In genomic region chr6:117114859-117115258, GRCm38 (mm10) we compare ENCODE assay signal across 24 mouse cellular contexts. TPM values are rescaled to one million over a fixed set of nuclear protein-coding genes. Genes with fewer than 3 reads are reported as not detected.
DNase-seq lines count a peak whose midpoint lies in the region; ATAC-seq and TF ChIP-seq lines count a peak whose summit lies in the region.
"Had no signal": no experiment of that assay in that cellular context is flagged by ENCODE, and none has a peak within 500 bp of the region (broad histone marks: within the 10 kb centered on the region; RNA-seq: fewer than 3 reads in every experiment).

No protein-coding gene starts in this region.

- no peak overlapping the region for H3K4me3 ChIP-seq in hindbrain, embryonic 15.5 days
- no peak overlapping the region for H3K4me3 ChIP-seq in hindbrain, embryonic 11.5 days (ENCODE audit: low read depth, low read length)
- H3K4me3 ChIP-seq in neural tube, embryonic 14.5 days (ENCODE audit: low read depth, low read length) = no peak overlapping the region
- H3K4me3 ChIP-seq in thymus, adult 2 months (ENCODE audit: control insufficient read depth, insufficient read depth, low read length) = no peak overlapping the region
- H3K4me3 ChIP-seq: forebrain, embryonic 10.5 days; lung, embryonic 15.5 days; midbrain, embryonic 10.5 days; myocyte had no signal

- no peaks in the 10 kb centered on the region for H3K27me3 ChIP-seq in hindbrain, embryonic 15.5 days
- no peaks in the 10 kb centered on the region for H3K27me3 ChIP-seq in hindbrain, embryonic 11.5 days (ENCODE audit: control insufficient read depth, insufficient read depth, low read length)
- no peaks in the 10 kb centered on the region for H3K27me3 ChIP-seq in neural tube, embryonic 14.5 days (ENCODE audit: control insufficient read depth, insufficient read depth, low read length)
- no peaks in the 10 kb centered on the region for H3K27me3 ChIP-seq in thymus, adult 2 months (ENCODE audit: control insufficient read depth, insufficient read depth, low read length)
- H3K27me3 ChIP-seq: lung, embryonic 15.5 days had no signal

- no peak overlapping the region for H3K9ac ChIP-seq in hindbrain, embryonic 15.5 days
- H3K9ac ChIP-seq in hindbrain, embryonic 11.5 days (ENCODE audit: low read depth, low read length) = no peak overlapping the region
- H3K9ac ChIP-seq in neural tube, embryonic 14.5 days (replicated peaks; ENCODE audit: low read depth, low read length) = no peak overlapping the region
- H3K9ac ChIP-seq: forebrain, postnatal 0 days; lung, embryonic 15.5 days had no signal

- no peak for DNase-seq in hindbrain, embryonic 11.5 days (ENCODE audit: low spot score)
- DNase-seq in brain, embryonic 14.5 days (ENCODE audit: low read depth) = peak; percentile 24
- peak; percentile 33 for DNase-seq in forelimb bud, embryonic 11.5 days (ENCODE audit: low read depth, low spot score)
- no peak for DNase-seq in thymus, adult 2 months
- DNase-seq: adrenal gland, postnatal 36 days; B cell, adult 2 months; cerebellum, adult 8-10 months; cerebellum, postnatal 25 days; forebrain, postnatal 0 days; gastrocnemius, postnatal 10 days; heart, postnatal 14 days; kidney, adult 9 months; kidney, postnatal 10 days; layer of hippocampus, postnatal 36 days; left cerebral cortex, postnatal 4 days; right cerebral cortex, postnatal 4 days had no signal

- no peak overlapping the region for H3K4me2 ChIP-seq in hindbrain, embryonic 15.5 days
- H3K4me2 ChIP-seq in hindbrain, embryonic 11.5 days (replicated peaks; ENCODE audit: low read depth, low read length) = no peak overlapping the region
- H3K4me2 ChIP-seq in neural tube, embryonic 14.5 days (ENCODE audit: low read depth, low read length) = no peak overlapping the region
- H3K4me2 ChIP-seq: liver, embryonic 11.5 days; lung, embryonic 15.5 days had no signal

- H3K4me1 ChIP-seq in hindbrain, embryonic 15.5 days (replicated peaks) = no peaks in the 10 kb centered on the region; the same call in 1 of the 2 replicates
- no peaks in the 10 kb centered on the region for H3K4me1 ChIP-seq in hindbrain, embryonic 11.5 days (replicated peaks; ENCODE audit: control insufficient read depth, insufficient read depth, low read length)
- no peaks in the 10 kb centered on the region for H3K4me1 ChIP-seq in neural tube, embryonic 14.5 days (ENCODE audit: control insufficient read depth, insufficient read depth, low read length)
- no peaks in the 10 kb centered on the region for H3K4me1 ChIP-seq in thymus, adult 2 months (replicated peaks; ENCODE audit: control insufficient read depth, insufficient read depth, low read length)
- H3K4me1 ChIP-seq: lung, embryonic 15.5 days had no signal

- ATAC-seq in hindbrain, embryonic 15.5 days (ENCODE audit: low FRiP score, low read depth) = peak; percentile 48; the same call in 1 of the 2 replicates
- ATAC-seq in hindbrain, embryonic 11.5 days (ENCODE audit: low FRiP score) = no peak
- ATAC-seq in neural tube, embryonic 14.5 days (ENCODE audit: low read depth) = peak; percentile 73; the same call in 1 of the 2 replicates
- ATAC-seq: forebrain, postnatal 0 days; intestine, postnatal 0 days had no signal

- 0 out of 2 replicates have a peak overlapping the region, but pooled peaks have one; percentile 15 for H3K27ac ChIP-seq in hindbrain, embryonic 15.5 days (replicated peaks)
- no peak overlapping the region for H3K27ac ChIP-seq in hindbrain, embryonic 11.5 days (ENCODE audit: low read depth, low read length)
- no peak overlapping the region for H3K27ac ChIP-seq in neural tube, embryonic 14.5 days (ENCODE audit: low read depth, low read length)
- no peak overlapping the region for H3K27ac ChIP-seq in thymus, adult 2 months (ENCODE audit: control insufficient read depth, insufficient read depth, low read length)
- H3K27ac ChIP-seq: forebrain, embryonic 10.5 days; lung, embryonic 15.5 days; midbrain, embryonic 10.5 days had no signal

- no peak for TF ChIP-seq POLR2A in brain, embryonic 14.5 days (IDR thresholded peaks at IDR 0.05; ENCODE audit: borderline replicate concordance, extremely low read depth, insufficient read depth, insufficient read length, poor library complexity, severe bottlenecking)
- no peak for TF ChIP-seq POLR2A in thymus, adult 2 months (IDR thresholded peaks at IDR 0.05; ENCODE audit: control insufficient read depth, extremely low read depth, insufficient read depth, low read length, poor library complexity)

- no peaks in the 10 kb centered on the region for H3K36me3 ChIP-seq in hindbrain, embryonic 15.5 days
- no peaks in the 10 kb centered on the region for H3K36me3 ChIP-seq in hindbrain, embryonic 11.5 days (ENCODE audit: control insufficient read depth, insufficient read depth, low read length)
- no peaks in the 10 kb centered on the region for H3K36me3 ChIP-seq in neural tube, embryonic 14.5 days (ENCODE audit: control insufficient read depth, insufficient read depth, low read length)
- H3K36me3 ChIP-seq in thymus, adult 2 months (ENCODE audit: control insufficient read depth, insufficient read depth, low read length) = no peaks in the 10 kb centered on the region
- H3K36me3 ChIP-seq: forebrain, embryonic 10.5 days; lung, embryonic 15.5 days; midbrain, embryonic 10.5 days had no signal

- TF ChIP-seq CTCF in brain, embryonic 14.5 days (IDR thresholded peaks at IDR 0.05; ENCODE audit: borderline replicate concordance, extremely low read depth, insufficient read depth, insufficient read length) = no peak
- no peak for TF ChIP-seq CTCF in thymus, adult 2 months (IDR thresholded peaks at IDR 0.05; ENCODE audit: borderline replicate concordance, control insufficient read depth, extremely low read depth, insufficient read depth, low read length, poor library complexity)

- 66% methylated on average over 8 of the region's 8 CpGs for WGBS in hindbrain, embryonic 15.5 days
- WGBS in hindbrain, embryonic 11.5 days = 79% methylated on average over 8 of the region's 8 CpGs
- 67% methylated on average over 8 of the region's 8 CpGs for WGBS in neural tube, embryonic 14.5 days
- WGBS in thymus, adult 2 months = 86% methylated on average over 8 of the region's 8 CpGs

- no peaks in the 10 kb centered on the region for H3K9me3 ChIP-seq in hindbrain, embryonic 15.5 days
- H3K9me3 ChIP-seq in hindbrain, embryonic 11.5 days (ENCODE audit: control insufficient read depth, low read length) = no peaks in the 10 kb centered on the region
- no peaks in the 10 kb centered on the region for H3K9me3 ChIP-seq in neural tube, embryonic 14.5 days (ENCODE audit: control insufficient read depth, low read length)
- H3K9me3 ChIP-seq: forebrain, embryonic 10.5 days; lung, embryonic 15.5 days; midbrain, embryonic 10.5 days had no signal

RNA-seq across cellular contexts. Expression of gene Cxcl12, which starts 53.5 kb away (rescaled TPM):
- polyA plus RNA-seq in hindbrain, embryonic 15.5 days (2015; fragmentation: Nextera tagmentation; extraction: Ambion mirVana) = 65.4 and 77.1 TPM in 2 replicates
- polyA plus RNA-seq in hindbrain, embryonic 11.5 days (2014; fragmentation: Nextera tagmentation; extraction: Ambion mirVana) = 62.2 and 65.1 TPM in 2 replicates
- 69.4 and 73.6 TPM in 2 replicates for polyA plus RNA-seq in brain, embryonic 14.5 days (2012; rRNA removed)
- 6.0 and 42.0 TPM in 2 replicates for polyA plus RNA-seq in neural tube, embryonic 14.5 days (2014; fragmentation: Nextera tagmentation; extraction: Ambion mirVana)
- 257 and 311 TPM in 2 replicates for polyA plus RNA-seq in thymus, adult 2 months (2012; rRNA removed)

Comparison
In these comparisons a context has a peak if more than half of its experiments do, and no peak if none do; other contexts are left out.
1. DNase-seq: peak in brain, embryonic 14.5 days (single experiment) and forelimb bud, embryonic 11.5 days (single experiment); none in hindbrain, embryonic 11.5 days (single experiment) and thymus, adult 2 months (single experiment).